Mouse (Mus musculus) neural tube, embryonic 11.5 days (tissue): ENCODE results near the gene Mcrs1. TPM values are rescaled to one million over a fixed set of nuclear protein-coding genes. Genes with fewer than 3 reads are reported as not detected.

Source experiments
- ATAC-seq: fragments of 200-750 bp; cut with Nextera tagmentation; 2 replicates; pipeline ENCODE4 v1.8.0; 2017; ENCODE audit warnings: moderate number of reproducible peaks, mild to moderate bottlenecking, moderate TSS enrichment, moderate library complexity; ENCODE audit not compliant: insufficient read depth, low FRiP score, low TSS enrichment
- DNase-seq: peaks from one replicate; pipeline ENCODE4 v3.0.0-alpha.2; 2015; ENCODE audit warnings: low spot score
- H3K27ac ChIP-seq: fragments of 300-500 bp; sonication (generic); 2 replicates; pipeline ENCODE4 v1.5.1; 2014; ENCODE audit warnings: low read depth, mild to moderate bottlenecking, low read length
- H3K27me3 ChIP-seq: fragments of 300-500 bp; sonication (generic); 2 replicates; pipeline ENCODE4 v1.6.1; 2014; ENCODE audit warnings: mild to moderate bottlenecking, low read length, mixed read lengths; ENCODE audit not compliant: control insufficient read depth, insufficient read depth
- H3K36me3 ChIP-seq: fragments of 300-500 bp; sonication (generic); 2 replicates; pipeline ENCODE4 v1.6.1; 2014; ENCODE audit warnings: mild to moderate bottlenecking, low read length, moderate library complexity, mixed read lengths; ENCODE audit not compliant: control insufficient read depth, insufficient read depth
- H3K4me1 ChIP-seq: fragments of 300-500 bp; sonication (generic); 2 replicates; pipeline ENCODE4 v1.6.1; 2014; ENCODE audit warnings: low read length, mixed read lengths; ENCODE audit not compliant: control insufficient read depth, insufficient read depth
- H3K4me2 ChIP-seq: fragments of 300-500 bp; sonication (generic); 2 replicates; pipeline ENCODE4 v1.6.1; 2014; ENCODE audit warnings: low read depth, mild to moderate bottlenecking, moderate library complexity
- H3K4me3 ChIP-seq: fragments of 300-500 bp; sonication (generic); 2 replicates; pipeline ENCODE4 v1.5.1; 2014; ENCODE audit warnings: low read depth, low read length
- H3K9ac ChIP-seq: fragments of 300-500 bp; sonication (generic); 2 replicates; pipeline ENCODE4 v1.6.1; 2014; ENCODE audit warnings: mild to moderate bottlenecking, low read length
- H3K9me3 ChIP-seq: fragments of 300-500 bp; sonication (generic); 2 replicates; pipeline ENCODE4 v1.6.1; 2016; ENCODE audit warnings: low read length; ENCODE audit not compliant: control insufficient read depth
- WGBS: fragments of 180-500 bp; shearing (Covaris S2); extraction: QIAGEN DNeasy Blood & Tissue Kit; methylation state at CpG from one replicate; pipeline ENCODE4 v1.1.7; 2014; 5-methylcytosine and 5-hydroxymethylcytosine counted together
- polyA plus RNA-seq: library from polyadenylated mRNA; unstranded; fragments of >200 nt; fragmentation: Nextera tagmentation; extraction: Ambion mirVana; gene quantifications from 2 replicates; pipeline ENCODE4 v1.2.1, GENCODE M21; 2014

Mcrs1 gene
- polyA plus RNA-seq, 1 experiment from 2014 or later: 193 TPM

DNA sequence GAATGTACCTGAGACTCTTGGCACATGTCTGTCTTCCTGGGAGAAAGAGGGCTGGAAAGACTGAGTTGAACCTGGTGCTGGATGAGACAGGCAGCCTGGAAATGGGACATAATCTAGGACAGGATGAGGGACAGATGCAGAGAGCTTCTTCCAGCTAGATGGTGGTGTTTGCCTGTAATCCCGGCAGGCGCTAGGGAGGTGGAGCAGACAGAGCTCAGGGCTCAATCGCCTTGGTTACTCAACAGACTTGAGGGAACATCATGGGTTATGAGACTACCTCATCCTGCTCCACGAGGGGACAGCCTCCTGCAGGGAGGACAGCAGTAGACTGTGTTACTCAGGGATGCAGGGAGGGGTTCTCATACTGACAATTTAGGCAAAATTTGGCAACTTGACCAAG lies 10.5 kb downstream of the Mcrs1 start:
- no peaks in the 10 kb centered on the region for H3K4me1 ChIP-seq
- H3K4me2 ChIP-seq: no peak overlapping the region
- no peak for ATAC-seq
- no peak for DNase-seq
- H3K9ac ChIP-seq: no peak overlapping the region
- peaks cover 14% of the 10 kb centered on the region for H3K36me3 ChIP-seq
- H3K27ac ChIP-seq: no peak overlapping the region
- H3K4me3 ChIP-seq: no peak overlapping the region
- WGBS: 81% methylated on average over 4 of the region's 4 CpGs
- H3K27me3 ChIP-seq: no peaks in the 10 kb centered on the region
- H3K9me3 ChIP-seq: no peaks in the 10 kb centered on the region

DNA sequence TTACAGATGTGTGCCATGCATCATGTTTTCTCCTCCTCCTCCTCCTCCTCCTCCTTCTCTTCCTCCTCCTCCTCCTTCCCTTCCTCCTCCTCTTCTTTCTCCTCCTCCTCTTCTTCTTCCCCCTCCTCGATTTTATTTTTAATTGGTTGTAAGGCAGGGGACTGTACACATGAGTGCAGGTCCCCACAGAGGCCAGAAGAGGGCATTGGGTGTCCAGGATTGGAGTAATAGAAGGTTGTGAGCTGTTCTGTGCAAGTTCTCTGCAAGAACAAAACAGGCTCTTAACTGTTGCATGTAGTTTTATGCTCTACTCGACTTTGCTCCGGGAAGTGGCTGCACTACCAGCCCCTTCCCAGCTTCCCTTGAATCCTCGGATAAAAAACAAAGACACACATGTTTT lies 11.6 kb downstream of the Mcrs1 start:
- Histone ChIP-seq H3K36me3 (peaks cover 12% of the 10 kb centered on the region), H3K4me3 (no peak overlapping the region), H3K9me3 (no peaks in the 10 kb centered on the region), H3K4me2 (no peak overlapping the region), H3K9ac (no peak overlapping the region), H3K4me1 (no peaks in the 10 kb centered on the region), H3K27me3 (no peaks in the 10 kb centered on the region), H3K27ac (no peak overlapping the region)
- WGBS: 72% methylated on average over 4 of the region's 4 CpGs
- no peak for ATAC-seq
- no peak for DNase-seq

DNA sequence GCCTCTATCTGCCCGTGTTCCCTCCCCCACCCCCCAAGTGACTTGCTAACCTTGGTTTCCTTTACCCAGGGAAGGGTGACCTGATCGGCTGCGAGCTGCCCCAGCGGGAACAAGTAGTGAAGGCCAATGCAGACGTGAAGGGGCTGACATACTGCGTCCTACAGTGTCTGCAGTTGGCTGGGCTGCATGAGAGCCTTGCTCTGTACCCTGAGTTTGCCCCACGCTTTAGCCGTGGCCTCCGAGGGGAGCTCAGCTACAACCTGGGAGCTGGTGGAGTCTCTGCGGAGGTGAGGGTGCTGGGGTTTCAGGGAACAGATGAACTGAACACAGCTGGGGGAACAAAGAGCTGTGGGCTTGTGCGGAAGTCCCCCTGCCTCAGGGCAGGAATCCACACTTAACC lies 13.8 kb downstream of the Mcrs1 start:
- H3K4me1 ChIP-seq: no peaks in the 10 kb centered on the region

DNA sequence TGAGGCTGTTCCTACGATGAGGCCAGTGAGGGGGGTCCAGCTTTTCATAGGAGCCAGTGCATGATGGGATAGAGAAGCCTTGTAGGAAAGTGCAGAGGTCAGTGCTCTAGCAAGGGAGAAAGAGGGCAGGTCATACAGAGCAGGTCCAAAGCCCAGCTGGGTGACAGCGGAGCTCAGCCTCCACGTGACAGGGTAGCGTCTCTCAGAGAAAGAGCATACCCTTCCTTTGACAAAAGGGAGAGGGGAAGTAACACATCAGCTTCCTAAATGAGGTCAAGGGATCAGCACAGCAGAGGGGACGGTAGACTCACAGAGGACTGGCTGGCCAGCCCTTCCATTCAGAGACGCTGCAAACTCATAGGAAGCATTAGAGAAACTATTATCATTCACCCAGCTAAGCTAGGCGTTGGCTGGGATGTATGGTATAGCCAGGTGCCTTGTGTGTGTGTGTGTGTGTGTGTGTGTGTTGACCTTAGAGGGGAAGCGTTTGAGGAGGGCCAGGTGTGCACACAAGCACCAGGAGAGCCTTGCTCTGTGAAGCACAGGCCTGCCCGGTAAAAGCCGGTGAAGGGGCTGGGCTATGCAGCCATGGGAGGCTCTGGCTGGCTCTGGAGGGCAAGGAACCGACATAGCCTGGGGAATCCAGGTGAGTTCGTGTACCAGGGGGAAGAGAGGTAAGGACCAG lies 17.3 kb downstream of the Mcrs1 start:
- DNase-seq (no peak), ATAC-seq (no peak)
- H3K27me3 ChIP-seq: peaks cover 10% of the 10 kb centered on the region
- H3K9me3 ChIP-seq: no peaks in the 10 kb centered on the region
- whole genome bisulfite sequencing: 60% methylated on average over 12 of the region's 12 CpGs
- no peak overlapping the region for H3K9ac ChIP-seq
- no peak overlapping the region for H3K27ac ChIP-seq
- H3K36me3 ChIP-seq: no peaks in the 10 kb centered on the region
- H3K4me2 ChIP-seq: no peak overlapping the region
- no peak overlapping the region for H3K4me3 ChIP-seq
- no peaks in the 10 kb centered on the region for H3K4me1 ChIP-seq

More for the DNA sequence above, 13.8 kb downstream of the Mcrs1 start:
- ATAC-seq (no peak), DNase-seq (no peak)
- no peaks in the 10 kb centered on the region for H3K27me3 ChIP-seq
- 62% methylated on average over 11 of the region's 11 CpGs for WGBS
- no peak overlapping the region for H3K27ac ChIP-seq
- no peak overlapping the region for H3K4me3 ChIP-seq
- H3K9me3 ChIP-seq: no peaks in the 10 kb centered on the region
- peaks cover 5% of the 10 kb centered on the region for H3K36me3 ChIP-seq
- no peak overlapping the region; the same call in 1 of the 2 replicates for H3K9ac ChIP-seq
- H3K4me2 ChIP-seq: no peak overlapping the region

DNA sequence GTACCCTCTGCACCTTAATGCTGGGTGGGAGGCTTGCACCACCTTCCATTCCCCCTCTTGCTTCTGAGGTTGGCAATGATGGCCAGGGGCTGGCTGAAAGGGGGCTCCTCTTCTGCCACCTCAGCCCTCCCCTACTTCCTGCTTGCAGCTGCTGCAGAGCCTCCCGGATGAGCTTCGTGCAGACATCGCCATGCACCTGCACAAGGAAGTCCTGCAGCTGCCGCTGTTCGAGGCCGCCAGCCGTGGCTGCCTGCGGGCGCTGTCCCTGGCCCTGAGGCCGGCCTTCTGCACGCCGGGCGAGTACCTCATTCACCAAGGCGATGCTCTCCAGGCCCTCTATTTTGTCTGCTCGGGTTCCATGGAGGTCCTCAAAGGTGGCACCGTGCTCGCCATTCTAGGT lies 18.0 kb downstream of the Mcrs1 start:
- Histone ChIP-seq H3K4me3 (no peak overlapping the region), H3K9me3 (no peaks in the 10 kb centered on the region), H3K4me2 (no peak overlapping the region), H3K27ac (no peak overlapping the region), H3K36me3 (no peaks in the 10 kb centered on the region), H3K27me3 (peaks cover 13% of the 10 kb centered on the region), H3K9ac (no peak overlapping the region), H3K4me1 (no peaks in the 10 kb centered on the region)
- WGBS: 68% methylated on average over 17 of the region's 17 CpGs
- DNase-seq (no peak), ATAC-seq (no peak)

DNA sequence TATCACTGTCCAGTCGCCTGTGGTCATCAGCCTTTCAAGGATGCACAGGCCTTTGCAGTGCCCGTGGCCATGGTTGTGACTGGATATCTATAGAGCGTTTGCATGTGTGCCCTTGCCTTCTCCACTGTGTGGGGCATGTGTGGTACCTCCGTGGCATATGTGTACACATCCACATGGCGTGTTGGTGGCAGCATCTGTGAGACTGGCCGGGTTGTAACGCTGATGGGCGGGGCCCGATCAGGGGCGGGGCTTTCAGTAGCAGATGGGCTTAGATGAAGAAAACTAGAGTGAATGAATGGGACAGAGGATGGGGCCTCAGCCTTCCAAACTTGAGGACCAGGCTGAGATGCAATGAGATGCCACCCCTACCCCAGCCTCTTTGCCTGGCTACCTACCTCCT lies 19.8 kb downstream of the Mcrs1 start:
- Histone ChIP-seq H3K27ac (no peak overlapping the region), H3K9ac (no peak overlapping the region), H3K4me3 (no peak overlapping the region), H3K36me3 (no peaks in the 10 kb centered on the region), H3K27me3 (peaks cover 30% of the 10 kb centered on the region), H3K4me1 (no peaks in the 10 kb centered on the region), H3K9me3 (no peaks in the 10 kb centered on the region), H3K4me2 (no peak overlapping the region)
- WGBS: 79% methylated on average over 10 of the region's 10 CpGs
- no peak for DNase-seq
- no peak for ATAC-seq

DNA sequence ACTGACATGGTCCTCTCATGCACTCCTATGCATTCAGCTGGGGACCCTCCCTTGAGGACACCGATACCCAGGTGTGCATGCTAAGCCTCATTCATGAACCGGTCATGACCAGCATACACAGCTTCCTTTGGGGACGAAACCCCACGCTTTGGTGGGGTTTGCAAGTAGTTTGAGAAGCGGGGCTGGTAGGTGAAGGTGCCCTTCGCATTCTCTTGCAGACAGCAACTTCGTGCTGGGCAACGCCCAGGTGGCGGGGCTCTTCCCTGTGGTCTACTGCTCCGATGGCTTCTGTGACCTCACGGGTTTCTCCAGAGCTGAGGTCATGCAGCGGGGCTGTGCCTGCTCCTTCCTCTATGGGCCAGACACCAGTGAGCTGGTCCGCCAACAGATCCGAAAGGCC lies 25.7 kb downstream of the Mcrs1 start:
- Histone ChIP-seq H3K9ac (no peak overlapping the region), H3K9me3 (no peaks in the 10 kb centered on the region), H3K27me3 (peaks cover 88% of the 10 kb centered on the region), H3K4me2 (no peak overlapping the region), H3K4me1 (peaks cover 11% of the 10 kb centered on the region), H3K36me3 (no peaks in the 10 kb centered on the region), H3K4me3 (no peak overlapping the region), H3K27ac (no peak overlapping the region)
- WGBS: 15% methylated on average over 14 of the region's 14 CpGs
- ATAC-seq (no peak), DNase-seq (no peak)

DNA sequence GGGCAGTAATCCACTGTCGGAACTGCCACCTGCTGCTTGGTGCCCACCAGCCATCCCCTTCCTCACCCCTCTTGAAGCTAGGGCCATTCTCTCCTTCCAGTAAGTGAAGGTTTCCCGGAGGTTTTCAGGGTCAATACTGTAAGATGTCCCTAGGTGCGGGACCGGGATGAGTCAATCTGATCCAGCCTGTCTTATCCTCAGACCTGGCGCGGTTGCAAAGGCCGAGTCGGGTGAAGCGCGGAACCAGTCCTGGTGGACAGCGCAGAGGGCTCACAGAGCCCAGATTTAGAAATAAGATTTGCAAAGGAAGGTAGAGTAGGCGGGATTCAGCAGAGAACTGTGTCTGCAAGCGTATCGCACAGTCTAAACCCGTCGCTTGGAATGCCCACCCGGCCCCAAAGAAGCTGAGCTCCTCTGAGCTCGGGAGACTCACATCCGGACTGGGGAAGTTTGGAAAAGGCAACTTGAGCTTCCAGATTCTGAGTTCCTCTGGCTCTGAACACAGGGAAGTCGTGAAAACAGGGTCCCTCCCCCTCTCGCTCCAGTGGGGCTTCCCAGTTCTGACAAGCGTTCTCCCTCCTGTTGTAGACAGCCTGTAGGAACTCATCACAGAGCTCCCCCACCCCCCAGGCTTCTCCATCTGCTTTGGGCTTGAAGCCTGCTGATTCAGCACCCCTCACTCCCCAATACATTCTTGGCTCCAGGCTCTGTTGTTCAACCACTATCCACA lies 26.5 kb downstream of the Mcrs1 start:
- no peak for DNase-seq
- Histone ChIP-seq H3K27me3 (peaks cover 85% of the 10 kb centered on the region), H3K9ac (no peak overlapping the region), H3K4me3 (peak overlapping the region; percentile 29; the same call in 1 of the 2 replicates), H3K36me3 (no peaks in the 10 kb centered on the region), H3K9me3 (no peaks in the 10 kb centered on the region), H3K4me1 (peaks cover 11% of the 10 kb centered on the region), H3K27ac (no peak overlapping the region), H3K4me2 (no peak overlapping the region; the same call in 1 of the 2 replicates)
- WGBS: under 1% methylated on average over 22 of the region's 22 CpGs
- no peak for ATAC-seq
